Mouse (Mus musculus) liver, embryonic 14.5 days (tissue): ENCODE results near the gene Nrxn2. TPM values are rescaled to one million over a fixed set of nuclear protein-coding genes. Genes with fewer than 3 reads are reported as not detected.

Experiments used
- ATAC-seq: fragments of 200-750 bp; cut with Nextera tagmentation; 2 replicates; pipeline ENCODE4 v1.8.0; 2017; ENCODE audit warnings: moderate number of reproducible peaks, mild to moderate bottlenecking, moderate library complexity; ENCODE audit not compliant: insufficient read depth
- DNase-seq, 3 experiments: peaks; one replicate each; pipeline ENCODE4 v3.0.0-alpha.2; 2012 to 2013; ENCODE audit warnings: low read depth in 3 of 3, low spot score in 3 of 3
- H3K27ac ChIP-seq: fragments of 300-500 bp; sonication (generic); 2 replicates; pipeline ENCODE4 v1.5.1; 2014; ENCODE audit warnings: moderate library complexity, mild to moderate bottlenecking, control low read depth, inconsistent platforms
- H3K27me3 ChIP-seq: fragments of 300-500 bp; sonication (generic); 2 replicates; pipeline ENCODE4 v1.6.1; 2014; ENCODE audit warnings: mild to moderate bottlenecking, low read length, moderate library complexity; ENCODE audit not compliant: control insufficient read depth, insufficient read depth
- H3K36me3 ChIP-seq: fragments of 300-500 bp; sonication (generic); replicated peaks from 2 replicates; pipeline ENCODE4 v1.6.1; 2014; ENCODE audit warnings: low read depth; ENCODE audit not compliant: control insufficient read depth, insufficient read depth
- H3K4me1 ChIP-seq, 2 experiments: fragments of 200-500 bp in 1 of 2; fragments of 300-500 bp in 1 of 2; sonication (generic) in 1 of 2; replicated peaks; 2 replicates each; pipeline ENCODE4 v1.6.1; 2012 to 2014; ENCODE audit warnings: antibody characterized with exemption in 1 of 2, inconsistent platforms in 1 of 2, low read length in 1 of 2; ENCODE audit not compliant: control insufficient read depth in 2 of 2, insufficient read depth in 2 of 2
- H3K4me2 ChIP-seq: fragments of 300-500 bp; sonication (generic); 2 replicates; pipeline ENCODE4 v1.6.1; 2014; ENCODE audit warnings: low read depth, mild to moderate bottlenecking, control low read depth, moderate library complexity
- H3K4me3 ChIP-seq, 2 experiments: fragments of 200-500 bp in 1 of 2; fragments of 300-500 bp in 1 of 2; sonication (generic) in 1 of 2; 2 replicates each; pipeline ENCODE4 v1.5.1; 2012 to 2014; ENCODE audit warnings: low read depth in 2 of 2, low read length in 2 of 2, mild to moderate bottlenecking in 2 of 2, control low read depth in 1 of 2, inconsistent platforms in 1 of 2, moderate library complexity in 1 of 2; ENCODE audit not compliant: insufficient read depth in 1 of 2
- H3K9ac ChIP-seq: fragments of 300-500 bp; sonication (generic); replicated peaks from 2 replicates; pipeline ENCODE4 v1.6.1; 2014; ENCODE audit warnings: mild to moderate bottlenecking, control low read depth, moderate library complexity
- H3K9me3 ChIP-seq: fragments of 300-500 bp; sonication (generic); 2 replicates; pipeline ENCODE4 v1.6.1; 2016; ENCODE audit warnings: low read length, mixed read lengths; ENCODE audit not compliant: control insufficient read depth
- CTCF ChIP-seq: IDR thresholded peaks from 2 replicates; pipeline ENCODE4 v1.5.1; 2016; ENCODE audit warnings: antibody characterized with exemption, low read depth, control low read depth
- EP300 ChIP-seq: IDR thresholded peaks from 2 replicates; pipeline ENCODE4 v1.6.1; 2016; ENCODE audit warnings: antibody characterized with exemption, low read depth
- WGBS: fragments of 180-500 bp; shearing (Covaris S2); extraction: QIAGEN DNeasy Blood & Tissue Kit; methylation state at CpG from one replicate; pipeline ENCODE4 v1.1.7; 2014; ENCODE audit not compliant: insufficient replicate concordance; 5-methylcytosine and 5-hydroxymethylcytosine counted together
- polyA plus RNA-seq, 2 experiments: library from polyadenylated mRNA; depleted of rRNA in 1 of 2; stranded (reverse) in 1 of 2; unstranded in 1 of 2; fragments of >200 nt; fragmentation: Nextera tagmentation in 1 of 2; extraction: Ambion mirVana in 1 of 2; gene quantifications; 2 replicates each; pipeline versions ENCODE4 v1.2.1 to v1.2.3; 2012 to 2014

The Nrxn2 gene
- polyA plus RNA-seq, 2 experiments: 0.27 to 0.46 TPM

DNA sequence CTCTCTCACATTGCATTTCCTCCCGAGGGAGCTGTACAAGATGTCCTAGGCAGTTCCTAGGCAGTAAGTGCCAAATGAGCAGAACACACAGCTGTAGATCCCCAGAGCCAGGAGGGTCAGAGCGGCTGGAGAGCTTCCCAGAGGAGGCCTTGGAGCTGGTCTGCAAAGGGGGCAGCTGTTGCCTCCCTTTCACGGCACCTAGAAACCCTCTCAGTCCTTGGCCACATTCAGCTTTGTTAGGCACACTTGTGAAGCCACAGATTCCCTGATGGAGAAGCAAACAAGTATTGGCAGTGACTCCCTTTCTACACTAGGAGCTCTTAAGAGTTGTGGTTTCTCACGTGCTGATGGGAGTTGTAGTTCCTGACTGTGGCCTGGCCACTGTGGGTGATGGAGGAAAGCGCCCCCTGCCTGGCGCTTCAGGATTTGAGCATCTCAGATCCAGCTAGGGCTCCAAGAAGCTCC, 33.5 kb downstream of the Nrxn2 start:
- ATAC-seq (no peak), DNase-seq (peak; percentile 42 to 44 (median 42))
- H3K9ac ChIP-seq: no peak overlapping the region
- no peak overlapping the region for H3K4me2 ChIP-seq
- peaks cover 4 to 7% of the 10 kb centered on the region in 2 experiments; a peak in 3 of 4 replicates for H3K4me1 ChIP-seq
- H3K27ac ChIP-seq: no peak overlapping the region
- H3K36me3 ChIP-seq: no peaks in the 10 kb centered on the region
- H3K27me3 ChIP-seq: no peaks in the 10 kb centered on the region; the same call in 1 of the 2 replicates
- 25% methylated on average over 6 of the region's 6 CpGs for WGBS
- H3K9me3 ChIP-seq: no peaks in the 10 kb centered on the region
- TF ChIP-seq CTCF (peak; percentile 79), EP300 (no peak)
- H3K4me3 ChIP-seq: no peak overlapping the region

DNA sequence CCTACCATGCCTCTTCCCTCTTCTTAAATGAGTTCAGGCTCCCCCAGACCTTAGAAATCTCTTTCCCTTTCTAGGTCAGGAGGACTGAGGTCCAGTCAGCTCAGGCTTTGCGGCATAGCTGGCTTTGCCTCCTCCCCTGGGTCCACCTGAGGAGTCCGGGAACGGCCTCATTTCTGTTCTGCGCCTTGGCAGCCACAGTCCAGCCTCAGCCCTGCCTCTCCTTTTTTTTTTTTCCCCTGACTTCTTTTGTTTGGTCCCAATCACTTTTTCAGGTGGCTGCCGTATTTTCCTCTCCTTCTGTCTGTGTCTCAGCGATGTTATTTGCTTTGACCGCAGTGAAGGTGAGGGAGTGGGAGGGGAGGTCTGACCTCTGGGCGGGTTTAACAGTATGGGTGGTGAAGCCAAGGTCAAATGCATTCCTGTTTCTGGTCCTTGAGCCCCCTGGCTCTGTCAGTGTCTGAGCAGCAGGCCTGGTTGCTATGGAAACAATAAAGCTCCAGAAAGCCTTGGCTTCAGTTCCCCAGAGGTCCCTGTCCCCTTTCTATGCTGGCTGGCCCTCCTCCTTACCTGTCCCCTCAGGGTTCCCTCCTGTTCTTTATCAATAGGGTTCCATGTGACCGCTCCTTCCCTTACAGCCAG, 34.3 kb downstream of the Nrxn2 start:
- ATAC-seq (no peak), DNase-seq (no peak)
- Histone ChIP-seq H3K27me3 (no peaks in the 10 kb centered on the region; the same call in 1 of the 2 replicates), H3K4me3 (no peak overlapping the region), H3K9me3 (no peaks in the 10 kb centered on the region), H3K4me2 (no peak overlapping the region), H3K4me1 (peaks cover 4 to 6% of the 10 kb centered on the region in 2 experiments; a peak in 3 of 4 replicates), H3K36me3 (no peaks in the 10 kb centered on the region), H3K27ac (no peak overlapping the region), H3K9ac (no peak overlapping the region)
- WGBS: 60% methylated on average over 9 of the region's 9 CpGs
- TF ChIP-seq EP300 (no peak), CTCF (no peak)

DNA sequence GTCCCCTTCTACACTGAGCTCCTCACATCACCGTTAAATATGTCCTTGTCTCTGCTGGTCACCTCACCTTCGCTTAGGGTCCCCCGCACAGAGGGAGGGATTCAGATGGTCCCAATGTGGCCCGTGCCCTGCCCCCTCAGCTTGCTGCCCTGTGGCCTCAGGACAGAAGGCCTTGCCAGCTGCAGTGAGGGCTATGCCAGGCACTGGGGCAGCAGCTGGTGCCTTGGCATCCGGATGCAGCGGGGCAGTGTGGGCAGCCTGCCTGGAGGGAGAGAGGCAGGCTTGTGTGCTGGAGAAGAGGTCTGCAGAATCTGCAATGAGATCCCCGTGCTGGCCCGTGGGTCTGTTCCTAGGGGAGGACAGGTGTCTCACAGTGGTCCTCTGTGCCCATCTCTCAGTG, 34.8 kb downstream of the Nrxn2 start:
- no peak overlapping the region for H3K27ac ChIP-seq
- no peak overlapping the region for H3K4me3 ChIP-seq
- no peak overlapping the region for H3K4me2 ChIP-seq
- DNase-seq: no peak
- ATAC-seq: no peak
- no peaks in the 10 kb centered on the region; the same call in 1 of the 2 replicates for H3K27me3 ChIP-seq
- no peaks in the 10 kb centered on the region for H3K36me3 ChIP-seq
- no peaks in the 10 kb centered on the region for H3K9me3 ChIP-seq
- WGBS: 75% methylated on average over 8 of the region's 8 CpGs
- peaks cover 4 to 6% of the 10 kb centered on the region in 2 experiments; a peak in 3 of 4 replicates for H3K4me1 ChIP-seq
- no peak for TF ChIP-seq EP300
- TF ChIP-seq CTCF: no peak
- no peak overlapping the region for H3K9ac ChIP-seq

DNA sequence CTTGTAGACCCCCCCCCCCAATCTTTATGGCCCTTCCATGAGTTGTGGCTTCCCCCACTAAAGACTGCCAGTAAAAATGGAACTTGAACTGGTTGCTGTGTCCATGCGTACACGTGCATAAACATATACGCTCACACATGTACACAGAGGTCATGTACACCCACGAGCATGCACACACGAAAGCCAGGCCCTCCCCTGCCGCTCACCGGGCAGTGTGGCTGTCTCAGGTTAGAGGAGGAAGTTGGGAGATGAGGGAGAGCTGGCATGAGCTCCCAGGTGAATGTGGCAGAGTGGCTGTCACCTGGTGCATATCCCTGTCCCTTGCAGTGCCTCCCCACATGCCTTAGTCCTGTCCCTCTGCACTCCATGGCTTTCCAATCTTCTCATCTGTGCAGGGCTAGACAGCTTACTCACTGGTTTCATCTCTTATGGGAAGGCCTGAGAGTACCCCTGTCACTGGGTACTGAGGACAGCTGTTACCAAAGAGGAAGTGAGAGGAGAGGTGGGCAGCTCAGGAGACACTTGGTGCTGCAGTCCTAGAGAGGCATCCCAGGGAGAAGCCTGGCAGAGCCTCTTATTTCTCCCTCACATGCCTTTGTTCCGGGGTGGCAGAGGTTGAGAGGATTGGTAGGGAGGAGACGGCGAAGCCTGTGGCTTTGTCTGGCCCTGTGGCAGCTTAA, 35.6 kb downstream of the Nrxn2 start:
- no peak overlapping the region for H3K9ac ChIP-seq

DNA sequence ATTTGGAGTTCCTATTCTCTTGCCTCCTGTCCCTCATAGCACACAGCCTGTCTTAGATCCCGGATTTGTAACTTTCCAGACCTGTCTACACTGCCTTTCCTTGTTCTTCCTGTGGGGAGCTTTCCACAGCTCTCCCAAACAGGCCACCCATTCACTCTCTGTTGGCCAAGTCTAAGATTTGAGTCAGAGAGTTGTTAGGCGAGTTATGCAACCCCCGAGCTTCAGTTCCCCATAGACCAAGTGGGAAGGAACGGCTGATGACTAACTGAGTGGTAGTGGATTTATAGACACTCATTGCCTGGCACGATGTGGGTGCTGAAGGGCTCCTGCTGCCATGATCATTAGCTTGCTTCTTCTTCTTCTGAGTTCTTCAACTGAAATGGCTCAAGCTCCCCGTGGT, 41.0 kb downstream of the Nrxn2 start:
- no peaks in the 10 kb centered on the region for H3K36me3 ChIP-seq
- WGBS: 47% methylated on average over 6 of the region's 6 CpGs
- DNase-seq: no peak
- ATAC-seq: no peak
- no peaks in the 10 kb centered on the region for H3K9me3 ChIP-seq
- H3K9ac ChIP-seq: no peak overlapping the region
- H3K4me3 ChIP-seq: no peak overlapping the region
- H3K4me2 ChIP-seq: no peak overlapping the region
- H3K4me1 ChIP-seq: no peaks in the 10 kb centered on the region
- H3K27me3 ChIP-seq: no peaks in the 10 kb centered on the region
- TF ChIP-seq EP300 (no peak), CTCF (no peak)
- H3K27ac ChIP-seq: no peak overlapping the region

More for the DNA sequence above, 35.6 kb downstream of the Nrxn2 start:
- TF ChIP-seq EP300: no peak
- no peak for TF ChIP-seq CTCF
- DNase-seq (no peak), ATAC-seq (no peak)
- Histone ChIP-seq H3K27ac (no peak overlapping the region), H3K4me2 (no peak overlapping the region), H3K4me1 (no peaks in the 10 kb centered on the region), H3K36me3 (no peaks in the 10 kb centered on the region), H3K4me3 (no peak overlapping the region), H3K9me3 (no peaks in the 10 kb centered on the region), H3K27me3 (no peaks in the 10 kb centered on the region)
- 58% methylated on average over 10 of the region's 10 CpGs for WGBS
